Mouse (Mus musculus) kidney, embryonic 14.5 days (tissue): ENCODE measurements at regions not wholly inside any gene's neighbourhood (a gene's known extent, or its start where the extent isn't known, plus 50 kb on each side); places are given as distances from the start of the nearest gene placed in this dataset.

Experiments used
- ATAC-seq: fragments of 200-750 bp; cut with Nextera tagmentation; 2 replicates; pipeline ENCODE4 v1.8.0; 2017; ENCODE audit warnings: moderate number of reproducible peaks, mild to moderate bottlenecking, moderate TSS enrichment, moderate library complexity; ENCODE audit not compliant: low FRiP score, low TSS enrichment
- H3K27ac ChIP-seq: fragments of 300-500 bp; sonication (generic); 2 replicates; pipeline ENCODE4 v1.5.1; 2014; ENCODE audit warnings: low read depth, mild to moderate bottlenecking, low read length, moderate library complexity, mixed read lengths
- H3K27me3 ChIP-seq: fragments of 300-500 bp; sonication (generic); 2 replicates; pipeline ENCODE4 v1.6.1; 2014; ENCODE audit warnings: mild to moderate bottlenecking, low read length; ENCODE audit not compliant: control insufficient read depth, insufficient read depth
- H3K36me3 ChIP-seq: fragments of 300-500 bp; sonication (generic); 2 replicates; pipeline ENCODE4 v1.6.1; 2014; ENCODE audit warnings: low read length, mixed read lengths; ENCODE audit not compliant: control insufficient read depth, insufficient read depth
- H3K4me1 ChIP-seq: fragments of 300-500 bp; sonication (generic); 2 replicates; pipeline ENCODE4 v1.6.1; 2014; ENCODE audit warnings: low read length, mixed read lengths; ENCODE audit not compliant: control insufficient read depth, insufficient read depth
- H3K4me2 ChIP-seq: fragments of 300-500 bp; sonication (generic); replicated peaks from 2 replicates; pipeline ENCODE4 v1.6.1; 2014; ENCODE audit warnings: low read depth, mild to moderate bottlenecking, low read length
- H3K4me3 ChIP-seq: fragments of 300-500 bp; sonication (generic); 2 replicates; pipeline ENCODE4 v1.5.1; 2014; ENCODE audit warnings: mild to moderate bottlenecking, low read length
- H3K9ac ChIP-seq: fragments of 300-500 bp; sonication (generic); 2 replicates; pipeline ENCODE4 v1.6.1; 2014; ENCODE audit warnings: low read depth, mild to moderate bottlenecking, low read length, moderate library complexity
- H3K9me3 ChIP-seq: fragments of 300-500 bp; sonication (generic); 2 replicates; pipeline ENCODE4 v1.6.1; 2016; ENCODE audit warnings: low read length; ENCODE audit not compliant: control insufficient read depth
- WGBS: fragments of 180-500 bp; shearing (Covaris S2); extraction: QIAGEN DNeasy Blood & Tissue Kit; methylation state at CpG from one replicate; pipeline ENCODE4 v1.1.7; 2014; 5-methylcytosine and 5-hydroxymethylcytosine counted together

GRCm38 (mm10) chr12:7382455-7382854, 595.0 kb upstream of the Apob start:
- no peak overlapping the region for H3K4me2 ChIP-seq
- no peak overlapping the region for H3K4me3 ChIP-seq
- no peaks in the 10 kb centered on the region for H3K36me3 ChIP-seq
- H3K4me1 ChIP-seq, result no peaks in the 10 kb centered on the region
- no peaks in the 10 kb centered on the region for H3K9me3 ChIP-seq
- 84% methylated on average over 1 of the region's 1 CpGs for WGBS
- H3K9ac ChIP-seq, result no peak overlapping the region
- no peak overlapping the region for H3K27ac ChIP-seq
- no peaks in the 10 kb centered on the region for H3K27me3 ChIP-seq
- no peak for ATAC-seq

GRCm38 (mm10) chr12:7403800-7404199, 573.6 kb upstream of the Apob start:
- Histone ChIP-seq H3K9ac (no peak overlapping the region), H3K36me3 (no peaks in the 10 kb centered on the region), H3K4me3 (no peak overlapping the region), H3K4me1 (no peaks in the 10 kb centered on the region), H3K9me3 (no peaks in the 10 kb centered on the region), H3K4me2 (no peak overlapping the region), H3K27me3 (no peaks in the 10 kb centered on the region), H3K27ac (no peak overlapping the region)
- 89% methylated on average over 4 of the region's 4 CpGs for WGBS
- ATAC-seq, result no peak

GRCm38 (mm10) chr12:7411810-7412209, 565.6 kb upstream of the Apob start:
- WGBS, result 91% methylated on average over 4 of the region's 4 CpGs
- H3K27ac ChIP-seq, result no peak overlapping the region
- no peaks in the 10 kb centered on the region for H3K36me3 ChIP-seq
- no peaks in the 10 kb centered on the region for H3K9me3 ChIP-seq
- ATAC-seq, result no peak
- no peaks in the 10 kb centered on the region for H3K27me3 ChIP-seq
- no peaks in the 10 kb centered on the region for H3K4me1 ChIP-seq
- H3K4me3 ChIP-seq, result no peak overlapping the region
- H3K9ac ChIP-seq, result no peak overlapping the region
- no peak overlapping the region for H3K4me2 ChIP-seq

- no peak overlapping the region for H3K4me3 ChIP-seq
- WGBS, result 6% methylated on average over 1 of the region's 2 CpGs
- no peaks in the 10 kb centered on the region for H3K36me3 ChIP-seq
- no peaks in the 10 kb centered on the region for H3K4me1 ChIP-seq
- H3K4me2 ChIP-seq, result no peak overlapping the region
- H3K27me3 ChIP-seq, result no peaks in the 10 kb centered on the region
- no peak overlapping the region for H3K27ac ChIP-seq
- H3K9ac ChIP-seq, result no peak overlapping the region
- no peak for ATAC-seq
- no peaks in the 10 kb centered on the region for H3K9me3 ChIP-seq
Observed at GRCm38 (mm10) chr12:7420276-7420675, 557.2 kb upstream of the Apob start.

- no peaks in the 10 kb centered on the region for H3K4me1 ChIP-seq
- H3K27me3 ChIP-seq, result no peaks in the 10 kb centered on the region
- no peaks in the 10 kb centered on the region for H3K9me3 ChIP-seq
- H3K27ac ChIP-seq, result no peak overlapping the region
- no peak overlapping the region for H3K4me3 ChIP-seq
- H3K4me2 ChIP-seq, result no peak overlapping the region
- H3K9ac ChIP-seq, result no peak overlapping the region
- no peaks in the 10 kb centered on the region for H3K36me3 ChIP-seq
- 44% methylated on average over 2 of the region's 2 CpGs for WGBS
- no peak for ATAC-seq
Observed at GRCm38 (mm10) chr12:7421826-7422540, 555.5 kb upstream of the Apob start.

- ATAC-seq, result no peak
- H3K4me3 ChIP-seq, result no peak overlapping the region
- H3K27ac ChIP-seq, result no peak overlapping the region
- no peaks in the 10 kb centered on the region for H3K4me1 ChIP-seq
- H3K36me3 ChIP-seq, result no peaks in the 10 kb centered on the region
- H3K4me2 ChIP-seq, result no peak overlapping the region
- no peak overlapping the region for H3K9ac ChIP-seq
- H3K9me3 ChIP-seq, result no peaks in the 10 kb centered on the region
- 77% methylated on average over 4 of the region's 4 CpGs for WGBS
- H3K27me3 ChIP-seq, result no peaks in the 10 kb centered on the region
Observed at GRCm38 (mm10) chr12:7430981-7431380, 546.5 kb upstream of the Apob start.

GRCm38 (mm10) chr12:7445238-7445637, 532.2 kb upstream of the Apob start:
- H3K36me3 ChIP-seq, result no peaks in the 10 kb centered on the region
- no peak overlapping the region for H3K9ac ChIP-seq
- no peaks in the 10 kb centered on the region for H3K27me3 ChIP-seq
- H3K4me3 ChIP-seq, result no peak overlapping the region
- no peak overlapping the region for H3K27ac ChIP-seq
- 65% methylated on average over 2 of the region's 2 CpGs for WGBS
- no peak overlapping the region for H3K4me2 ChIP-seq
- no peak for ATAC-seq
- no peaks in the 10 kb centered on the region for H3K9me3 ChIP-seq
- no peaks in the 10 kb centered on the region for H3K4me1 ChIP-seq

GRCm38 (mm10) chr12:7450506-7450905, 526.9 kb upstream of the Apob start:
- H3K4me3 ChIP-seq, result no peak overlapping the region
- H3K27ac ChIP-seq, result no peak overlapping the region
- no peaks in the 10 kb centered on the region for H3K36me3 ChIP-seq
- 48% methylated on average over 2 of the region's 2 CpGs for WGBS
- H3K9me3 ChIP-seq, result no peaks in the 10 kb centered on the region
- no peaks in the 10 kb centered on the region for H3K27me3 ChIP-seq
- H3K4me2 ChIP-seq, result no peak overlapping the region
- H3K9ac ChIP-seq, result no peak overlapping the region
- no peak for ATAC-seq
- no peaks in the 10 kb centered on the region for H3K4me1 ChIP-seq

GRCm38 (mm10) chr12:7457036-7457435, 520.4 kb upstream of the Apob start:
- Histone ChIP-seq H3K4me3 (no peak overlapping the region), H3K27ac (no peak overlapping the region), H3K27me3 (no peaks in the 10 kb centered on the region), H3K9ac (no peak overlapping the region), H3K4me2 (no peak overlapping the region), H3K9me3 (no peaks in the 10 kb centered on the region), H3K36me3 (no peaks in the 10 kb centered on the region), H3K4me1 (no peaks in the 10 kb centered on the region)
- ATAC-seq, result no peak
- WGBS, result 85% methylated on average over 5 of the region's 5 CpGs
